Mouse (Mus musculus) right cerebral cortex, adult 2 months (tissue): Measurements from ENCODE around the gene Gata5.

Experiments used
- DNase-seq, 2 experiments: peaks; one replicate each; pipeline ENCODE4 v3.0.0; 2021 to 2022; ENCODE audit warnings: low spot score in 2 of 2

Gene Gata5

GRCm38 (mm10) chr2:180307680-180308079, 26.8 kb downstream of the Gata5 start:
- DNase-seq: no peak

- no peak for DNase-seq
Observed at GRCm38 (mm10) chr2:180306423-180307168, 27.9 kb downstream of the Gata5 start.

GRCm38 (mm10) chr2:180306009-180306408, 28.5 kb downstream of the Gata5 start:
- DNase-seq: no peak

GRCm38 (mm10) chr2:180305490-180305889, 29.0 kb downstream of the Gata5 start:
- DNase-seq: no peak

- no peak for DNase-seq
Observed at GRCm38 (mm10) chr2:180304554-180304953, 29.9 kb downstream of the Gata5 start.

- DNase-seq: no peak
Observed at GRCm38 (mm10) chr2:180303468-180303867, 31.0 kb downstream of the Gata5 start.

GRCm38 (mm10) chr2:180302201-180302600, 32.3 kb downstream of the Gata5 start:
- no peak for DNase-seq

- DNase-seq: no peak
Observed at GRCm38 (mm10) chr2:180300771-180301170, 33.7 kb downstream of the Gata5 start.

- no peak for DNase-seq
Observed at GRCm38 (mm10) chr2:180300252-180300651, 34.2 kb downstream of the Gata5 start.

- no peak for DNase-seq
Observed at GRCm38 (mm10) chr2:180292906-180293305, 41.6 kb downstream of the Gata5 start.

GRCm38 (mm10) chr2:180292026-180292425, 42.5 kb downstream of the Gata5 start:
- no peak for DNase-seq

GRCm38 (mm10) chr2:180291566-180291965, 42.9 kb downstream of the Gata5 start:
- no peak for DNase-seq

GRCm38 (mm10) chr2:180290503-180290902, 44.0 kb downstream of the Gata5 start:
- DNase-seq: no peak

GRCm38 (mm10) chr2:180289440-180290108, 44.9 kb downstream of the Gata5 start, which contains the start of gene Rbbp8nl:
Rbbp8nl (minus strand) TSS chr2:180289879.
- no peak for DNase-seq

GRCm38 (mm10) chr2:180288966-180289365, 45.5 kb downstream of the Gata5 start:
- no peak for DNase-seq

- no peak for DNase-seq
Observed at GRCm38 (mm10) chr2:180279321-180279720, 55.2 kb downstream of the Gata5 start.

- DNase-seq: no peak
Observed at GRCm38 (mm10) chr2:180277773-180278320, 56.7 kb downstream of the Gata5 start.

GRCm38 (mm10) chr2:180276851-180277259, 57.6 kb downstream of the Gata5 start:
- DNase-seq: no peak

- DNase-seq: no peak
Observed at GRCm38 (mm10) chr2:180276385-180276784, 58.1 kb downstream of the Gata5 start.

GRCm38 (mm10) chr2:180275836-180276235, 58.7 kb downstream of the Gata5 start:
- peak; percentile 78 to 81 for DNase-seq
